ENCODE assay signal across 8 mouse cellular contexts in genomic region chr10:91270955-91271741, GRCm38 (mm10).
A peak's percentile ranks its signal among the peaks of the same experiment; 100 is the strongest.
DNase-seq lines count a peak whose midpoint lies in the region; ATAC-seq and TF ChIP-seq lines count a peak whose summit lies in the region.

No protein-coding gene starts in this region.

- 16% methylated on average over 14 of the region's 14 CpGs for WGBS in hindbrain, embryonic 10.5 days
- 14% methylated on average over 14 of the region's 14 CpGs for WGBS in lung, embryonic 15.5 days
- WGBS in thymus, adult 2 months, result 12% methylated on average over 14 of the region's 14 CpGs

- H3K27ac ChIP-seq in hindbrain, embryonic 10.5 days, result peak overlapping the region; percentile 80
- H3K27ac ChIP-seq in lung, embryonic 15.5 days, result no peak overlapping the region
- H3K27ac ChIP-seq in thymus, adult 2 months (ENCODE audit: control insufficient read depth, insufficient read depth, low read length), result peak overlapping the region; percentile 70

- peak; percentile 95 for ATAC-seq in frontal cortex, adult (ENCODE audit: low TSS enrichment)
- 0 out of 2 replicates have a peak, but pooled peaks have one; percentile 23 for ATAC-seq in lung, embryonic 15.5 days (ENCODE audit: borderline replicate concordance, extremely low read depth, low FRiP score, low TSS enrichment)

- peak; percentile 84 for TF ChIP-seq CTCF in thymus, adult 2 months (IDR thresholded peaks at IDR 0.05; ENCODE audit: borderline replicate concordance, control insufficient read depth, extremely low read depth, insufficient read depth, low read length, poor library complexity)

- DNase-seq in MN1 (ENCODE audit: low spot score), result peak; percentile 74
- peak; percentile 85 for DNase-seq in cerebellum, adult 9-10 months
- peak; percentile 88 for DNase-seq in hindbrain, embryonic 10.5 days (ENCODE audit: low spot score)
- DNase-seq in layer of hippocampus, adult 9-10 months (ENCODE audit: low spot score), result peak; percentile 89
- peak; percentile 37 for DNase-seq in ovary, adult 18-20 months (ENCODE audit: low spot score)
- DNase-seq in thymus, adult 2 months, result peak; percentile 88

- H3K36me3 ChIP-seq in hindbrain, embryonic 10.5 days, result no peaks in the 10 kb centered on the region
- H3K36me3 ChIP-seq in lung, embryonic 15.5 days, result no peaks in the 10 kb centered on the region
- no peaks in the 10 kb centered on the region for H3K36me3 ChIP-seq in thymus, adult 2 months (ENCODE audit: control insufficient read depth, insufficient read depth, low read length)

- peaks cover 17% of the 10 kb centered on the region for H3K4me1 ChIP-seq in hindbrain, embryonic 10.5 days (replicated peaks)
- peaks cover 12% of the 10 kb centered on the region for H3K4me1 ChIP-seq in lung, embryonic 15.5 days
- H3K4me1 ChIP-seq in thymus, adult 2 months (replicated peaks; ENCODE audit: control insufficient read depth, insufficient read depth, low read length), result peaks cover 7% of the 10 kb centered on the region; the same call in 1 of the 2 replicates

- H3K9ac ChIP-seq in lung, embryonic 15.5 days, result no peak overlapping the region

- TF ChIP-seq POLR2A in thymus, adult 2 months (IDR thresholded peaks at IDR 0.05; ENCODE audit: control insufficient read depth, extremely low read depth, insufficient read depth, low read length, poor library complexity), result no peak

- no peak overlapping the region; the same call in 1 of the 2 replicates for H3K4me3 ChIP-seq in hindbrain, embryonic 10.5 days
- H3K4me3 ChIP-seq in lung, embryonic 15.5 days, result no peak overlapping the region
- 0 out of 2 replicates have a peak overlapping the region, but pooled peaks have one; percentile 3 for H3K4me3 ChIP-seq in thymus, adult 2 months (ENCODE audit: control insufficient read depth, insufficient read depth, low read length)

- no peaks in the 10 kb centered on the region for H3K9me3 ChIP-seq in hindbrain, embryonic 10.5 days
- no peaks in the 10 kb centered on the region for H3K9me3 ChIP-seq in lung, embryonic 15.5 days

- peak overlapping the region; percentile 41 for H3K4me2 ChIP-seq in lung, embryonic 15.5 days

- peaks cover 7% of the 10 kb centered on the region; the same call in 1 of the 2 replicates for H3K27me3 ChIP-seq in hindbrain, embryonic 10.5 days (ENCODE audit: insufficient read depth, poor library complexity, severe bottlenecking)
- H3K27me3 ChIP-seq in lung, embryonic 15.5 days, result no peaks in the 10 kb centered on the region
- no peaks in the 10 kb centered on the region for H3K27me3 ChIP-seq in thymus, adult 2 months (ENCODE audit: control insufficient read depth, insufficient read depth, low read length)

Comparison
In these comparisons a context has a peak if more than half of its experiments do, and no peak if none do; other contexts are left out.
1. DNase-seq: peak in every context shown above with its lines; median percentile 89 in layer of hippocampus, adult 9-10 months; 88 in hindbrain, embryonic 10.5 days; 88 in thymus, adult 2 months; 85 in cerebellum, adult 9-10 months; 74 in MN1; 37 in ovary, adult 18-20 months.